Mouse (Mus musculus) embryonic facial prominence, embryonic 11.5 days (tissue): Measurements from ENCODE around the gene Gm20388. TPM values are rescaled to one million over a fixed set of nuclear protein-coding genes. Genes with fewer than 3 reads are reported as not detected.

Experiments
- ATAC-seq: fragments of 200-750 bp; cut with Nextera tagmentation; replicated peaks from 2 replicates; pipeline ENCODE4 v1.8.0; 2017; ENCODE audit warnings: low read depth; ENCODE audit not compliant: insufficient number of reproducible peaks, low FRiP score, low TSS enrichment
- DNase-seq: peaks from one replicate; pipeline ENCODE4 v3.0.0-alpha.2; 2015; ENCODE audit warnings: low spot score
- H3K27ac ChIP-seq: fragments of 300-500 bp; sonication (generic); replicated peaks from 2 replicates; pipeline ENCODE4 v1.5.1; 2014; ENCODE audit warnings: mild to moderate bottlenecking, low read depth, low read length, control low read depth
- H3K27me3 ChIP-seq: fragments of 300-500 bp; sonication (generic); 2 replicates; pipeline ENCODE4 v1.6.1; 2014; ENCODE audit warnings: mild to moderate bottlenecking, low read length, moderate library complexity, mixed read lengths; ENCODE audit not compliant: control insufficient read depth, insufficient read depth
- H3K36me3 ChIP-seq: fragments of 300-500 bp; sonication (generic); replicated peaks from 2 replicates; pipeline ENCODE4 v1.6.1; 2014; ENCODE audit warnings: low read depth, mild to moderate bottlenecking, low read length, moderate library complexity, mixed read lengths; ENCODE audit not compliant: control insufficient read depth, insufficient read depth
- H3K4me1 ChIP-seq: fragments of 300-500 bp; sonication (generic); 2 replicates; pipeline ENCODE4 v1.6.1; 2014; ENCODE audit warnings: low read length, mixed read lengths; ENCODE audit not compliant: control insufficient read depth, insufficient read depth
- H3K4me2 ChIP-seq: fragments of 300-500 bp; sonication (generic); 2 replicates; pipeline ENCODE4 v1.6.1; 2014; ENCODE audit warnings: low read depth, mild to moderate bottlenecking, control low read depth, low read length, moderate library complexity
- H3K4me3 ChIP-seq: fragments of 300-500 bp; sonication (generic); 2 replicates; pipeline ENCODE4 v1.5.1; 2014; ENCODE audit warnings: low read depth, low read length, control low read depth
- H3K9ac ChIP-seq: fragments of 300-500 bp; sonication (generic); replicated peaks from 2 replicates; pipeline ENCODE4 v1.6.1; 2014; ENCODE audit warnings: mild to moderate bottlenecking, control low read depth, low read length
- H3K9me3 ChIP-seq: fragments of 300-500 bp; sonication (generic); replicated peaks from 2 replicates; pipeline ENCODE4 v1.6.1; 2016; ENCODE audit warnings: mild to moderate bottlenecking, low read length, inconsistent platforms, mixed read lengths; ENCODE audit not compliant: control insufficient read depth
- WGBS: fragments of 180-500 bp; shearing (Covaris S2); extraction: QIAGEN DNeasy Blood & Tissue Kit; methylation state at CpG from one replicate; pipeline ENCODE4 v1.1.7; 2014; 5-methylcytosine and 5-hydroxymethylcytosine counted together
- polyA plus RNA-seq: library from polyadenylated mRNA; unstranded; fragments of >200 nt; fragmentation: Nextera tagmentation; extraction: Ambion mirVana; gene quantifications from 2 replicates; pipeline ENCODE4 v1.2.1, GENCODE M21; 2014

The Gm20388 gene
- polyA plus RNA-seq, 1 experiment from 2014 or later: 3.1 TPM

DNA sequence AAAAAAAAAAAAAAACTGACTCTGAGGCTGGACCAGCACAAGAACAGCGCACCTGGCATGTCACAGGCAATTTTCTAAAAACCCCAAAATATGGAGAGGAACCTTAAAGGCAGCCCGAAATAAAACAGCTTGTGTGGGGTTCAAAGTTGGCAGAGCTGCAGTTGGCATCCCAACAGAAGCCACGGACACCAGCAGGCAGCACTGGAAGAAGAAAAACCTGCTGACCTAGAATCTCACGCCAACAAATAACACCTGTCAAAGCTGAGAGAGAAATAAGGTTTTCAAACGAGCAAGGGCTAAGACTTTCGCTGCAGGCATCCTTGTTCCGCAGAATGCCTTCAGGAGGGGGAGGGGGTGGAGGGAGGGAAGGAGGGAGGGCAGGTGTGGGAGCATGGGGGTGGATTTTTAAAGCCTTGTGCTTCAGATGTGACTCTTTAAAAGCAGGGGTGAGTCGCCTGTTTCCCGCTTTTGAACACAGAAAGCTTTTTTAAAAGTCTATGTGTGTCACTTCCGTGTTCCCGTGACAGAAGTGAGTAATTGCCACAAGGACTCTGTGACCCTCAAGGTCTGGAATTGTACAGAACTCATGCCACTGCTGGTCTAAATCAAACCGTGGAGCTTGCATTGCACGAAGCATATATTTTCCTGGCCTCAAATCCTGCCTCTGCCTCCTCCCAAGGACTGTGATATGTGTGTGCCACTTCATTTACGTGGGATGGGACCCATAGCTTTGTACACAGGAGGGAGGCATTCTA lies 3878.0 kb downstream of the Gm20388 start:
- 55% methylated on average over 14 of the region's 14 CpGs for WGBS
- no peaks in the 10 kb centered on the region for H3K9me3 ChIP-seq

DNA sequence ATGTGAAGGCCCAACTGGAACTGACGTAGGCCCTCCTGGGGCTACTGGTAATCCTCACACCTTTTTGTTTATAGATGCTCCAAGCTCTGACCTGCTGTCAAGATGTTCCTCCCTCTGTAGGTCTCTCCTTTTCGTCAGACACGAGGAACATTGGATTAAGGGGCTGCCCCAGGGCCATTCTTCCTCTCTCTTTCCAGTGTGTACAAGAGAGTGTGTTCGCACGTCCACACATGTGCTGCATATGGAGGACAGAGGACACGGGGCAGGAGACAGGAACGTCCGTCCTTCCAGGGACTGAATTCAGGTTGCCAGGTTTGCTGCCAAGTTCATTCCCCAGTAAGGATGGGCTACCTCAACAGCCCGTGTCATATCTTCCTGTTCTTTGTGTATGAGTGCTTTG lies 3878.8 kb downstream of the Gm20388 start:
- no peak overlapping the region for H3K9ac ChIP-seq
- DNase-seq (no peak), ATAC-seq (no peak)
- H3K9me3 ChIP-seq: no peaks in the 10 kb centered on the region
- 74% methylated on average over 9 of the region's 9 CpGs for WGBS
- H3K27me3 ChIP-seq: no peaks in the 10 kb centered on the region; the same call in 1 of the 2 replicates
- H3K4me3 ChIP-seq: no peak overlapping the region
- H3K36me3 ChIP-seq: no peaks in the 10 kb centered on the region
- H3K4me2 ChIP-seq: no peak overlapping the region
- no peak overlapping the region for H3K27ac ChIP-seq
- H3K4me1 ChIP-seq: no peaks in the 10 kb centered on the region

More for the DNA sequence above, 3878.0 kb downstream of the Gm20388 start:
- Histone ChIP-seq H3K4me1 (no peaks in the 10 kb centered on the region), H3K4me3 (no peak overlapping the region), H3K27ac (no peak overlapping the region), H3K27me3 (no peaks in the 10 kb centered on the region; the same call in 1 of the 2 replicates), H3K36me3 (no peaks in the 10 kb centered on the region), H3K4me2 (no peak overlapping the region), H3K9ac (no peak overlapping the region)
- ATAC-seq (no peak), DNase-seq (no peak)

DNA sequence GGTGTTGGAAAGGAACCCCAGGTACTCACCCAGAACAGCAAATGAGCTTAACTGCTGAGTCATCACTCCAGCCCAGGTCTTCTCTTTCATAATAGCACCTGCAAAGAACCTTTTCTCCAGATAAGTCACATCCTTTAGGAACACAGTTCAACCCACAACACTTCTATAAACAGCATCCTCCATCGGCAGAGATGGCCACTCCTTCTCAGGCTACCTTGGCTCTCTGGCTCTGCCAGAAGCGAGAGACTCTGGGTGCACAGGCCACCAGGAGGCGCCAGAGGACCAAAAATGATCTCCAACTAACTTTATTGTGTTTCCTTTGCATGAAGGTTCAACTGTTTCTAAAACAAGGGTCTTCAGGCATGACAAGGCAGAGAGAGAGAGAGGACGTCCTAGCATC lies 3879.3 kb downstream of the Gm20388 start:
- H3K4me2 ChIP-seq: no peak overlapping the region
- no peak overlapping the region for H3K27ac ChIP-seq
- no peaks in the 10 kb centered on the region; the same call in 1 of the 2 replicates for H3K27me3 ChIP-seq
- H3K9ac ChIP-seq: no peak overlapping the region
- H3K4me1 ChIP-seq: no peaks in the 10 kb centered on the region
- no peak for ATAC-seq
- H3K36me3 ChIP-seq: no peaks in the 10 kb centered on the region
- peak; percentile 93 for DNase-seq
- no peak overlapping the region for H3K4me3 ChIP-seq
- no peaks in the 10 kb centered on the region for H3K9me3 ChIP-seq
- 4% methylated on average over 4 of the region's 4 CpGs for WGBS

- peak; percentile 34 for DNase-seq
- H3K27ac ChIP-seq: no peak overlapping the region
- ATAC-seq: peak; percentile 56
- H3K4me2 ChIP-seq: no peak overlapping the region
- peak overlapping the region; percentile 14 for H3K9ac ChIP-seq
- WGBS: 57% methylated on average over 16 of the region's 16 CpGs
- H3K4me1 ChIP-seq: no peaks in the 10 kb centered on the region
- no peaks in the 10 kb centered on the region for H3K36me3 ChIP-seq
- no peaks in the 10 kb centered on the region for H3K9me3 ChIP-seq
- H3K27me3 ChIP-seq: no peaks in the 10 kb centered on the region
- H3K4me3 ChIP-seq: no peak overlapping the region
These were observed 3880.6 kb downstream of the Gm20388 start for GRCm38 (mm10) chr8:123791101-123791844.

- ATAC-seq: no peak
- Histone ChIP-seq H3K4me1 (no peaks in the 10 kb centered on the region), H3K9me3 (no peaks in the 10 kb centered on the region), H3K27ac (no peak overlapping the region), H3K27me3 (no peaks in the 10 kb centered on the region), H3K4me2 (no peak overlapping the region), H3K9ac (no peak overlapping the region; the same call in 1 of the 2 replicates), H3K36me3 (no peaks in the 10 kb centered on the region), H3K4me3 (no peak overlapping the region)
- WGBS: 78% methylated on average over 7 of the region's 7 CpGs
- no peak for DNase-seq
These were observed 3881.2 kb downstream of the Gm20388 start for GRCm38 (mm10) chr8:123791845-123792225.

GRCm38 (mm10) chr8:123793900-123794299 lies 3883.3 kb downstream of the Gm20388 start:
- Histone ChIP-seq H3K4me1 (no peaks in the 10 kb centered on the region), H3K27me3 (no peaks in the 10 kb centered on the region), H3K9ac (no peak overlapping the region), H3K9me3 (no peaks in the 10 kb centered on the region), H3K27ac (no peak overlapping the region), H3K36me3 (no peaks in the 10 kb centered on the region), H3K4me2 (no peak overlapping the region), H3K4me3 (no peak overlapping the region)
- 71% methylated on average over 10 of the region's 10 CpGs for WGBS
- ATAC-seq (no peak), DNase-seq (no peak)

DNA sequence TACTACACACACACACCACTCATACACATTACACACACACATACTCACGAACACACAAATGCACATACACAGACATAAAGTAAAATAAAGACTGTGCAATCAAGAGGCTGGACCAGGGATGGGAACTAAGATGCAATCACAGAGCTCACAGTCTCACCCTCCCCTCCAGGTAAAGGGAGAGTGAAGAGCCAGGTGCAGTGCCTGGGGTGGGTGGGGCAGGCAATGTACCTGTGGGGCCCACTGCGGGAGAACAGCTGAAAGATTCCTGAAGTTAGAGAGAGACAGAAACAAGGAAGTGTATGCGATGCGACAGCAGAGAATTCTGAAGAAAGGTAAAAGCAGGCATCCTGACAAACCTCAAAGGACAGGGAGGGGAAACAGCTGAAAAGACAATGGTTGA lies 3884.1 kb downstream of the Gm20388 start:
- Histone ChIP-seq H3K27ac (no peak overlapping the region), H3K27me3 (no peaks in the 10 kb centered on the region), H3K4me2 (no peak overlapping the region), H3K4me1 (no peaks in the 10 kb centered on the region), H3K9ac (no peak overlapping the region), H3K36me3 (no peaks in the 10 kb centered on the region), H3K9me3 (no peaks in the 10 kb centered on the region), H3K4me3 (no peak overlapping the region)
- 81% methylated on average over 4 of the region's 4 CpGs for WGBS
- no peak for DNase-seq
- no peak for ATAC-seq

DNA sequence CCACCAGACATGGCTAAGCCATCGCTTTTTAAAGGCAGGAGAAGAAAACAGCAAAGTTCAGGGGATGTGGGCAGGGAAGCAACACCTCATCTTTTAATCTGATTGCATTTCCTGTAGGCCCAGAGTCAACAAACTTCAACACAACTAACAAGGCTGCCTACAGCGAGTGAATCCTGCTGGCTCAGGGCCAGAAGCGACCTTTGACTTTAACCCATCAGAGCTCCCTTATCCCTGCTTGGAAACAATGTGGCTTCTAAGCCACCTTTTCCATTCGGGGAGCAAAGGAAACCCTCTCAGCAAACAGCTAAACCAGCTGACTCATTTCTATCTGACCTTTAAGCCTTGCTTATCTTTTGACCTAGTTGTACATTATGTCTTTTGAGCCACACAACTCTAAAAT lies 3886.1 kb downstream of the Gm20388 start:
- H3K27ac ChIP-seq: no peak overlapping the region
- 29% methylated on average over 4 of the region's 4 CpGs for WGBS
- no peaks in the 10 kb centered on the region for H3K27me3 ChIP-seq
- H3K9me3 ChIP-seq: no peaks in the 10 kb centered on the region
- H3K9ac ChIP-seq: no peak overlapping the region
- no peak overlapping the region for H3K4me2 ChIP-seq
- H3K36me3 ChIP-seq: no peaks in the 10 kb centered on the region
- DNase-seq: no peak
- ATAC-seq: no peak
- no peaks in the 10 kb centered on the region for H3K4me1 ChIP-seq
- no peak overlapping the region for H3K4me3 ChIP-seq
